In the genomic region with DNA sequence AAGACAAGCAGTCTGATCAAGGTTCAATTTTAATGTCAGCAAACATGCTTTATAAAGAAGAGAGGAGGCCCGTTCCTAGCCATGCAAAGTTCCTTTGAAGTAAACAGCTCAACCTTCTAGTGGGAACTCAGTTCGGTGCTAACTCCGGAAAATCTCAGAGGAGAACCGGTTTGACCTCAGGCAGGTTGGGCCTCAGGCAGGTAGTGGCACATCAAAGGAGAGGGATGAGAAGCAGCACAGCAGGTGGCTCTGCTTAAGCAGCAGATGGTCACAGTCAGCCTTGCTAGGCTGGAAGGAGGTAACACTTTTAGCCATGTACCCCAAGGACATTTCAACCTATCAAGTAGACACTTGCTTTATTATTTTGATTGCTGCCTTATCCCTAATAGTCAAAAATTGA, we compare ENCODE assay signal across 26 mouse cellular contexts.
DNase-seq lines count a peak whose midpoint lies in the region; ATAC-seq and TF ChIP-seq lines count a peak whose summit lies in the region.
"Had no signal": no experiment of that assay in that cellular context is flagged by ENCODE, and none has a peak within 500 bp of the region (broad histone marks: within the 10 kb centered on the region; RNA-seq: fewer than 3 reads in every experiment).

No protein-coding gene starts in this region.

- TF ChIP-seq POLR2A in thymus, adult 2 months (IDR thresholded peaks at IDR 0.05; ENCODE audit: control insufficient read depth, extremely low read depth, insufficient read depth, low read length, poor library complexity), result no peak

- no peak overlapping the region for H3K9ac ChIP-seq in midbrain, embryonic 15.5 days
- H3K9ac ChIP-seq: embryonic facial prominence, embryonic 12.5 days; embryonic facial prominence, embryonic 15.5 days; forebrain, postnatal 0 days; hindbrain, embryonic 12.5 days; hindbrain, embryonic 15.5 days had no signal

- H3K4me3 ChIP-seq in thymus, adult 2 months (ENCODE audit: control insufficient read depth, insufficient read depth, low read length), result no peak overlapping the region
- H3K4me3 ChIP-seq in midbrain, embryonic 15.5 days, result no peak overlapping the region
- H3K4me3 ChIP-seq: embryonic facial prominence, embryonic 12.5 days; embryonic facial prominence, embryonic 15.5 days; gastrocnemius, adult 2 months; hindbrain, embryonic 12.5 days; hindbrain, embryonic 15.5 days had no signal

- DNase-seq in cerebellum, postnatal 14 days, result peak; percentile 2 to 3
- DNase-seq in cerebellum, postnatal 4 days (ENCODE audit: low spot score in 2 of 2), result no peak
- DNase-seq in R1 (ENCODE audit: low read depth, low spot score), result peak; percentile 49
- DNase-seq in forelimb bud, embryonic 11.5 days (ENCODE audit: low read depth, low spot score), result peak; percentile 4
- DNase-seq in thymus, adult 2 months, result no peak
- DNase-seq: adrenal gland, postnatal 10 days; adrenal gland, postnatal 36 days; B cell, adult 2 months; cerebellum, adult 18-20 months; cerebellum, adult 9-10 months; forebrain, postnatal 0 days; gastrocnemius, adult 2 months; gastrocnemius, postnatal 14 days; heart, adult 11 months; kidney, adult 2 months had no signal

- no peak overlapping the region for H3K4me2 ChIP-seq in midbrain, embryonic 15.5 days
- H3K4me2 ChIP-seq: embryonic facial prominence, embryonic 12.5 days; embryonic facial prominence, embryonic 15.5 days; heart, embryonic 11.5 days; hindbrain, embryonic 12.5 days; hindbrain, embryonic 15.5 days had no signal

- no peak for TF ChIP-seq CTCF in thymus, adult 2 months (IDR thresholded peaks at IDR 0.05; ENCODE audit: borderline replicate concordance, control insufficient read depth, extremely low read depth, insufficient read depth, low read length, poor library complexity)

- no peaks in the 10 kb centered on the region for H3K9me3 ChIP-seq in midbrain, embryonic 15.5 days
- H3K9me3 ChIP-seq: embryonic facial prominence, embryonic 12.5 days; embryonic facial prominence, embryonic 15.5 days; G1E; hindbrain, embryonic 12.5 days; hindbrain, embryonic 15.5 days had no signal

- no peaks in the 10 kb centered on the region for H3K4me1 ChIP-seq in thymus, adult 2 months (replicated peaks; ENCODE audit: control insufficient read depth, insufficient read depth, low read length)
- H3K4me1 ChIP-seq in midbrain, embryonic 15.5 days, result no peaks in the 10 kb centered on the region
- H3K4me1 ChIP-seq: embryonic facial prominence, embryonic 12.5 days; embryonic facial prominence, embryonic 15.5 days; hindbrain, embryonic 12.5 days; hindbrain, embryonic 15.5 days had no signal

- 40% methylated on average over 4 of the region's 4 CpGs for WGBS in thymus, adult 2 months
- 43% methylated on average over 4 of the region's 4 CpGs for WGBS in midbrain, embryonic 15.5 days

- H3K27ac ChIP-seq in thymus, adult 2 months (ENCODE audit: control insufficient read depth, insufficient read depth, low read length), result no peak overlapping the region
- H3K27ac ChIP-seq in midbrain, embryonic 15.5 days, result no peak overlapping the region
- H3K27ac ChIP-seq: embryonic facial prominence, embryonic 12.5 days; embryonic facial prominence, embryonic 15.5 days; gastrocnemius, adult 2 months; hindbrain, embryonic 12.5 days; hindbrain, embryonic 15.5 days had no signal

- no peak for ATAC-seq in midbrain, embryonic 15.5 days (replicated peaks)
- ATAC-seq: forebrain, embryonic 14.5 days; forebrain, postnatal 0 days; intestine, postnatal 0 days; Patski had no signal

- no peaks in the 10 kb centered on the region for H3K36me3 ChIP-seq in thymus, adult 2 months (ENCODE audit: control insufficient read depth, insufficient read depth, low read length)
- no peaks in the 10 kb centered on the region for H3K36me3 ChIP-seq in midbrain, embryonic 15.5 days (replicated peaks)
- H3K36me3 ChIP-seq: embryonic facial prominence, embryonic 12.5 days; embryonic facial prominence, embryonic 15.5 days; G1E; hindbrain, embryonic 12.5 days; hindbrain, embryonic 15.5 days had no signal

- no peaks in the 10 kb centered on the region for H3K27me3 ChIP-seq in thymus, adult 2 months (ENCODE audit: control insufficient read depth, insufficient read depth, low read length)
- H3K27me3 ChIP-seq in midbrain, embryonic 15.5 days (replicated peaks), result no peaks in the 10 kb centered on the region
- H3K27me3 ChIP-seq: CH12.LX; embryonic facial prominence, embryonic 12.5 days; embryonic facial prominence, embryonic 15.5 days; hindbrain, embryonic 12.5 days; hindbrain, embryonic 15.5 days had no signal

Comparison
In these comparisons a context has a peak if more than half of its experiments do, and no peak if none do; other contexts are left out.
1. DNase-seq: peak in cerebellum, postnatal 14 days (2 of 2), R1 (single experiment) and forelimb bud, embryonic 11.5 days (single experiment); none in cerebellum, postnatal 4 days (0 of 2) and thymus, adult 2 months (single experiment).